Comparison of ENCODE assay signal across 8 mouse cellular contexts in the genomic region with DNA sequence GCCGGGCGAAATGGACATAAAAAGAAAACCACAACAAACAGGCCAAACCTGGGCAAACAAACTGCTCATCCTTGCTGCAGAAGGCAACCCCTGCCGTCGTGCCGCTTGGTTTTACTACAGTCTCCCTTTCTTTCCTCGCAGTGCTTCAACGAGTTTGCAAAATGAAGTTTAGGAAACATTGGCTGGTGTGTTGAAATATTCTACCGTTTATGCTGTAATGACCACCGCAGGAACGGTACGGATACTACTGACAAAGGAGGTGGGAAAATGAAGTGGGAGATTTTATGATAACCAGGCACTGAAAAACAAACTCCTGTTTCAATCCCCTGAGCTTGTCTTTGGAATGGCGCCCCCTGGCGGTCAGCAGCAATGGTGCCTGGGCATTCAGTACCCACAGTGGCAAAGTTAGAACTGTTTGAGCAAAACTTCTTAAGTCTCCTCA. TPM values are rescaled to one million over a fixed set of nuclear protein-coding genes. Genes with fewer than 3 reads are reported as not detected.
DNase-seq lines count a peak whose midpoint lies in the region; ATAC-seq and TF ChIP-seq lines count a peak whose summit lies in the region.

A gene (minus strand): TSS at position 170 of the 442 bp plus-strand sequence.

- peak; percentile 90 for DNase-seq in CD4-positive, CD25-positive, alpha-beta regulatory T cell, adult 2 months (ENCODE audit: low read depth, low spot score)
- DNase-seq in brain, embryonic 18.5 days (ENCODE audit: low read depth, low spot score), result peak; percentile 36
- DNase-seq in kidney, postnatal 10 days, result peak; percentile 93
- peak; percentile 80 for DNase-seq in neural tube, embryonic 11.5 days (ENCODE audit: low spot score)
- peak; percentile 82 for DNase-seq in stomach, postnatal 0 days (ENCODE audit: low spot score)

- peak; percentile 96 for TF ChIP-seq CTCF in stomach, postnatal 0 days (IDR thresholded peaks at IDR 0.05; ENCODE audit: low read depth)

- no peaks in the 10 kb centered on the region for H3K36me3 ChIP-seq in erythroblast, embryonic 14.5 days (ENCODE audit: control insufficient read depth)
- no peaks in the 10 kb centered on the region for H3K36me3 ChIP-seq in heart, embryonic 14.5 days (ENCODE audit: control insufficient read depth, insufficient read depth, low read length)
- H3K36me3 ChIP-seq in liver, embryonic 15.5 days (replicated peaks), result no peaks in the 10 kb centered on the region
- H3K36me3 ChIP-seq in neural tube, embryonic 11.5 days (ENCODE audit: control insufficient read depth, insufficient read depth, low read length), result no peaks in the 10 kb centered on the region
- no peaks in the 10 kb centered on the region for H3K36me3 ChIP-seq in stomach, postnatal 0 days (ENCODE audit: control insufficient read depth, insufficient read depth, low read length)

- no peaks in the 10 kb centered on the region; the same call in 1 of the 2 replicates for H3K9me3 ChIP-seq in erythroblast, embryonic 14.5 days (ENCODE audit: control insufficient read depth, low read length)
- no peaks in the 10 kb centered on the region for H3K9me3 ChIP-seq in heart, embryonic 14.5 days (ENCODE audit: control insufficient read depth, low read length)
- no peaks in the 10 kb centered on the region for H3K9me3 ChIP-seq in liver, embryonic 15.5 days (replicated peaks)
- no peaks in the 10 kb centered on the region for H3K9me3 ChIP-seq in neural tube, embryonic 11.5 days (ENCODE audit: control insufficient read depth, low read length)
- H3K9me3 ChIP-seq in stomach, postnatal 0 days (ENCODE audit: control insufficient read depth, low read length), result no peaks in the 10 kb centered on the region

- H3K4me3 ChIP-seq in erythroblast, embryonic 14.5 days (replicated peaks), result peak within 1 kb of the TSS; percentile 66
- H3K4me3 ChIP-seq in heart, embryonic 14.5 days (ENCODE audit: control insufficient read depth in 1 of 2, insufficient read depth in 1 of 2, low read depth in 1 of 2, low read length in 2 of 2), result peak within 1 kb of the TSS; percentile 51 to 52
- peak within 1 kb of the TSS; percentile 61 for H3K4me3 ChIP-seq in liver, embryonic 15.5 days (replicated peaks)
- H3K4me3 ChIP-seq in neural tube, embryonic 11.5 days (ENCODE audit: low read depth, low read length), result peak within 1 kb of the TSS; percentile 46
- H3K4me3 ChIP-seq in stomach, postnatal 0 days (ENCODE audit: low read depth, low read length), result peak within 1 kb of the TSS; percentile 55

- H3K4me1 ChIP-seq in erythroblast, embryonic 14.5 days (ENCODE audit: control insufficient read depth), result peaks cover 17% of the 10 kb centered on the region
- H3K4me1 ChIP-seq in heart, embryonic 14.5 days (ENCODE audit: control insufficient read depth in 2 of 2, insufficient read depth in 2 of 2, low read length in 2 of 2), result no peaks in the 10 kb centered on the region
- H3K4me1 ChIP-seq in liver, embryonic 15.5 days (replicated peaks), result peaks cover 13% of the 10 kb centered on the region
- H3K4me1 ChIP-seq in neural tube, embryonic 11.5 days (ENCODE audit: control insufficient read depth, insufficient read depth, low read length), result no peaks in the 10 kb centered on the region; the same call in 1 of the 2 replicates
- no peaks in the 10 kb centered on the region for H3K4me1 ChIP-seq in stomach, postnatal 0 days (replicated peaks; ENCODE audit: control insufficient read depth, insufficient read depth)

- WGBS in heart, embryonic 14.5 days, result 4% methylated on average over 13 of the region's 13 CpGs
- under 1% methylated on average over 13 of the region's 13 CpGs for WGBS in liver, embryonic 15.5 days (ENCODE audit: insufficient replicate concordance)
- WGBS in neural tube, embryonic 11.5 days, result 3% methylated on average over 13 of the region's 13 CpGs
- 2% methylated on average over 13 of the region's 13 CpGs for WGBS in stomach, postnatal 0 days

- peak within 1 kb of the TSS; percentile 67 for H3K9ac ChIP-seq in heart, embryonic 14.5 days (ENCODE audit: low read length)
- peak within 1 kb of the TSS; percentile 33 for H3K9ac ChIP-seq in liver, embryonic 15.5 days
- H3K9ac ChIP-seq in neural tube, embryonic 11.5 days (ENCODE audit: low read length), result peak within 1 kb of the TSS; percentile 60
- H3K9ac ChIP-seq in stomach, postnatal 0 days (ENCODE audit: low read length), result peak within 1 kb of the TSS; percentile 57

- H3K4me2 ChIP-seq in heart, embryonic 14.5 days (ENCODE audit: low read length), result peak within 1 kb of the TSS; percentile 94
- peak within 1 kb of the TSS; percentile 88 for H3K4me2 ChIP-seq in liver, embryonic 15.5 days
- peak within 1 kb of the TSS; percentile 84 for H3K4me2 ChIP-seq in neural tube, embryonic 11.5 days (ENCODE audit: low read depth)
- peak within 1 kb of the TSS; percentile 83 for H3K4me2 ChIP-seq in stomach, postnatal 0 days (replicated peaks; ENCODE audit: low read depth)

- no peak within 1 kb of the TSS for H3K27ac ChIP-seq in heart, embryonic 14.5 days (replicated peaks in 1 of 2; ENCODE audit: control insufficient read depth in 1 of 2, insufficient read depth in 1 of 2, low read depth in 2 of 2, low read length in 2 of 2)
- H3K27ac ChIP-seq in liver, embryonic 15.5 days (replicated peaks), result peak within 1 kb of the TSS; percentile 66
- no peak within 1 kb of the TSS for H3K27ac ChIP-seq in neural tube, embryonic 11.5 days (ENCODE audit: low read depth, low read length)
- H3K27ac ChIP-seq in stomach, postnatal 0 days (replicated peaks), result peak within 1 kb of the TSS; percentile 58

- no peak for ATAC-seq in heart, embryonic 14.5 days (ENCODE audit: insufficient number of reproducible peaks, insufficient read depth, low FRiP score, low read depth)
- ATAC-seq in liver, embryonic 15.5 days (ENCODE audit: insufficient read depth), result 0 out of 2 replicates have a peak, but pooled peaks have one; percentile 45
- ATAC-seq in neural tube, embryonic 11.5 days (ENCODE audit: insufficient read depth, low FRiP score, low TSS enrichment), result no peak
- peak; percentile 67 for ATAC-seq in stomach, postnatal 0 days (ENCODE audit: low FRiP score, low TSS enrichment)

- peaks cover 39% of the 10 kb centered on the region for H3K27me3 ChIP-seq in erythroblast, embryonic 14.5 days (ENCODE audit: control insufficient read depth)
- peaks cover 3% of the 10 kb centered on the region for H3K27me3 ChIP-seq in heart, embryonic 14.5 days (ENCODE audit: control insufficient read depth, insufficient read depth, low read length)
- H3K27me3 ChIP-seq in liver, embryonic 15.5 days, result peaks cover 17% of the 10 kb centered on the region
- peaks cover 11% of the 10 kb centered on the region for H3K27me3 ChIP-seq in neural tube, embryonic 11.5 days (ENCODE audit: control insufficient read depth, insufficient read depth, low read length)
- H3K27me3 ChIP-seq in stomach, postnatal 0 days (ENCODE audit: control insufficient read depth, insufficient read depth, low read length), result no peaks in the 10 kb centered on the region

- TF ChIP-seq EP300 in stomach, postnatal 0 days (optimal IDR thresholded peaks at IDR 0.05), result no peak

RNA-seq across cellular contexts. Expression of the gene that starts here (rescaled TPM):
- polyA plus RNA-seq in erythroblast, embryonic 14.5 days (2012), result 0.03 TPM in 1 of 2 replicates, not detected in the other
- polyA plus RNA-seq in heart, embryonic 14.5 days (2014; fragmentation: Nextera tagmentation; extraction: Ambion mirVana), result 0.41 and 0.42 TPM in 2 replicates
- 1.3 and 1.8 TPM in 2 replicates for polyA plus RNA-seq in liver, embryonic 15.5 days (2015; fragmentation: Nextera tagmentation; extraction: Ambion mirVana)
- 0.58 and 1.2 TPM in 2 replicates for polyA plus RNA-seq in neural tube, embryonic 11.5 days (2014; fragmentation: Nextera tagmentation; extraction: Ambion mirVana)
- polyA plus RNA-seq in stomach, postnatal 0 days (2015; fragmentation: Nextera tagmentation; extraction: Ambion mirVana), result 0.74 and 0.75 TPM in 2 replicates

Comparison
In these comparisons a context has a peak if more than half of its experiments do, and no peak if none do; other contexts are left out.
1. Peak in DNase-seq, ATAC-seq, H3K4me3 ChIP-seq, H3K27ac ChIP-seq, H3K9ac ChIP-seq and H3K4me2 ChIP-seq in stomach, postnatal 0 days; RNA of the gene not detected or under 1 TPM.
2. DNase-seq: peak in every context shown above with its lines; median percentile 93 in kidney, postnatal 10 days; 90 in CD4-positive, CD25-positive, alpha-beta regulatory T cell, adult 2 months; 82 in stomach, postnatal 0 days; 80 in neural tube, embryonic 11.5 days; 36 in brain, embryonic 18.5 days.